In the genomic region with DNA sequence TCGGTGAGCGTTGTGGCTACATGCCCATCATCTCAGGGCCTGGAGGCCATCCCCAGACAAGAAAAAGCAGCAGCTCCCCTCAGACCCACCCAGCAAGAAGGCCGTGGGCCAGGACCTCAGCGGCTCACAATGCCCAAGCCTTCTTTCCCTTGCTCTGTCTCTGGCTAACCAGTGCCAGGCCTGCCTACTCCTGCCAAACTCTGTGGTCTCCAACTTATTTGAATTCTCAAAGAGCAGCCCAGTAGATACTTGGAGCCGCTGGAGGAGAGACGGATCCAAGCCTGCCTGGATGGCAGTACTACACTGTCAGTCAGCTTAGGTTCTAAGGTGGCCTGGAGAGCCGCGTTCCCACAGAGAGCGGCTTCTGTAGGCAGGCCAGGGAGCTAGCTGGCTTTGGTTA, we compare ENCODE assay signal across 10 mouse cellular contexts. TPM values are rescaled to one million over a fixed set of nuclear protein-coding genes. Genes with fewer than 3 reads are reported as not detected.
DNase-seq lines count a peak whose midpoint lies in the region; ATAC-seq lines count a peak whose summit lies in the region.
"Had no signal": no experiment of that assay in that cellular context is flagged by ENCODE, and none has a peak within 500 bp of the region (broad histone marks: within the 10 kb centered on the region; RNA-seq: fewer than 3 reads in every experiment).

No protein-coding gene starts in this region.

- H3K4me1 ChIP-seq in neural tube, embryonic 15.5 days, result peaks cover 30% of the 10 kb centered on the region
- peaks cover 63% of the 10 kb centered on the region for H3K4me1 ChIP-seq in kidney, embryonic 15.5 days
- peaks cover 59% of the 10 kb centered on the region for H3K4me1 ChIP-seq in stomach, embryonic 16.5 days (ENCODE audit: control insufficient read depth, insufficient read depth, low read length)

- H3K4me2 ChIP-seq in neural tube, embryonic 15.5 days, result no peak overlapping the region
- no peak overlapping the region for H3K4me2 ChIP-seq in kidney, embryonic 15.5 days
- H3K4me2 ChIP-seq in stomach, embryonic 16.5 days (ENCODE audit: low read depth, low read length), result no peak overlapping the region
- H3K4me2 ChIP-seq: limb, embryonic 15.5 days had no signal

- no peak overlapping the region for H3K9ac ChIP-seq in neural tube, embryonic 15.5 days (replicated peaks)
- no peak overlapping the region for H3K9ac ChIP-seq in kidney, embryonic 15.5 days
- no peak overlapping the region for H3K9ac ChIP-seq in stomach, embryonic 16.5 days (ENCODE audit: low read length)
- H3K9ac ChIP-seq: limb, embryonic 15.5 days had no signal

- no peaks in the 10 kb centered on the region for H3K36me3 ChIP-seq in neural tube, embryonic 15.5 days
- H3K36me3 ChIP-seq in kidney, embryonic 15.5 days, result no peaks in the 10 kb centered on the region
- no peaks in the 10 kb centered on the region for H3K36me3 ChIP-seq in stomach, embryonic 16.5 days (ENCODE audit: control insufficient read depth, insufficient read depth, low read length)
- H3K36me3 ChIP-seq: G1E; limb, embryonic 15.5 days had no signal

- peak; percentile 45 for ATAC-seq in neural tube, embryonic 15.5 days (ENCODE audit: low FRiP score)
- ATAC-seq in kidney, embryonic 15.5 days (replicated peaks; ENCODE audit: low FRiP score), result no peak
- ATAC-seq in stomach, embryonic 16.5 days (ENCODE audit: insufficient read depth, low FRiP score), result no peak

- 87% methylated on average over 9 of the region's 9 CpGs for WGBS in neural tube, embryonic 15.5 days
- 97% methylated on average over 9 of the region's 9 CpGs for WGBS in kidney, embryonic 15.5 days
- 88% methylated on average over 9 of the region's 9 CpGs for WGBS in stomach, embryonic 16.5 days

- H3K9me3 ChIP-seq in neural tube, embryonic 15.5 days (replicated peaks), result no peaks in the 10 kb centered on the region
- no peaks in the 10 kb centered on the region for H3K9me3 ChIP-seq in kidney, embryonic 15.5 days (replicated peaks)
- H3K9me3 ChIP-seq in stomach, embryonic 16.5 days (replicated peaks; ENCODE audit: control insufficient read depth, low read length), result no peaks in the 10 kb centered on the region
- H3K9me3 ChIP-seq: G1E; limb, embryonic 15.5 days had no signal

- H3K4me3 ChIP-seq in neural tube, embryonic 15.5 days (replicated peaks), result no peak overlapping the region
- no peak overlapping the region for H3K4me3 ChIP-seq in kidney, embryonic 15.5 days (replicated peaks)
- H3K4me3 ChIP-seq in stomach, embryonic 16.5 days (replicated peaks; ENCODE audit: low read length), result no peak overlapping the region
- H3K4me3 ChIP-seq: limb, embryonic 15.5 days had no signal

- H3K27ac ChIP-seq in neural tube, embryonic 15.5 days (replicated peaks), result peak overlapping the region; percentile 33; the same call in 1 of the 2 replicates
- peak overlapping the region; percentile 64 for H3K27ac ChIP-seq in kidney, embryonic 15.5 days
- peak overlapping the region; percentile 40 for H3K27ac ChIP-seq in stomach, embryonic 16.5 days (ENCODE audit: low read length)
- H3K27ac ChIP-seq: limb, embryonic 15.5 days had no signal

- peak; percentile 32 for DNase-seq in gastrocnemius, postnatal 25 days
- DNase-seq in gastrocnemius, adult 18-20 months (ENCODE audit: low spot score), result no peak
- DNase-seq in neural tube, embryonic 10.5 days (ENCODE audit: extremely low spot score, low spot score), result no peak
- no peak for DNase-seq in urinary bladder, postnatal 4 days (ENCODE audit: low spot score in 2 of 2)
- DNase-seq in adrenal gland, postnatal 4 days (ENCODE audit: low spot score in 2 of 2), result no peak

- H3K27me3 ChIP-seq in neural tube, embryonic 15.5 days (replicated peaks), result no peaks in the 10 kb centered on the region
- H3K27me3 ChIP-seq in kidney, embryonic 15.5 days, result no peaks in the 10 kb centered on the region
- H3K27me3 ChIP-seq in stomach, embryonic 16.5 days (ENCODE audit: control insufficient read depth, insufficient read depth, low read length), result no peaks in the 10 kb centered on the region
- H3K27me3 ChIP-seq: limb, embryonic 15.5 days had no signal

RNA-seq across cellular contexts. Expression of a gene that starts 24.4 kb away (rescaled TPM):
- total RNA-seq in gastrocnemius, postnatal 25 days (2021), result 100 to 1,000 TPM; 101 to 561 TPM
- 100 to 1,000 TPM; 447 to 563 TPM for total RNA-seq in gastrocnemius, adult 18-20 months (2021)
- 49.4 and 52.0 TPM in 2 replicates for polyA plus RNA-seq in neural tube, embryonic 15.5 days (2015; fragmentation: Nextera tagmentation; extraction: Ambion mirVana)
- 37.3 and 37.8 TPM in 2 replicates for polyA plus RNA-seq in kidney, embryonic 15.5 days (2015; fragmentation: Nextera tagmentation; extraction: Ambion mirVana)
- 25.5 and 27.3 TPM in 2 replicates for polyA plus RNA-seq in stomach, embryonic 16.5 days (2015; fragmentation: Nextera tagmentation; extraction: Ambion mirVana)
- 100 to 1,000 TPM; 190 to 196 TPM for total RNA-seq in adrenal gland, postnatal 4 days (2021)
